Mouse (Mus musculus) MEL (cell line): ENCODE results near the gene Nupr1l. TPM values are rescaled to one million over a fixed set of nuclear protein-coding genes. Genes with fewer than 3 reads are reported as not detected.

Source experiments
- DNase-seq: peaks from one replicate; pipeline ENCODE4 v3.0.0; 2011; ENCODE audit warnings: low read depth, low spot score
- H3K27ac ChIP-seq: 2 replicates; pipeline ENCODE4 v1.5.1; 2012; ENCODE audit warnings: low read depth, mild to moderate bottlenecking, control low read depth, low read length, moderate library complexity; ENCODE audit not compliant: control insufficient read depth
- H3K27me3 ChIP-seq, 2 experiments: fragments of 150-350 bp in 1 of 2; sonication (generic) in 1 of 2; 2 replicates each; pipeline ENCODE4 v1.6.1; 2012; ENCODE audit warnings: low read length in 2 of 2, mild to moderate bottlenecking in 2 of 2, improper control_type of control experiment in 1 of 2, moderate library complexity in 1 of 2; ENCODE audit not compliant: insufficient read depth in 2 of 2, control insufficient read depth in 1 of 2
- H3K36me3 ChIP-seq, 2 experiments: 2 replicates each; pipeline ENCODE4 v1.6.1; 2012 to 2014; ENCODE audit warnings: low read length in 2 of 2, improper control_type of control experiment in 1 of 2, inconsistent platforms in 1 of 2, mild to moderate bottlenecking in 1 of 2; ENCODE audit not compliant: insufficient read depth in 2 of 2, control insufficient read depth in 1 of 2
- H3K4me1 ChIP-seq, 2 experiments: fragments of 150-350 bp in 1 of 2; sonication (generic) in 1 of 2; 2 replicates each; pipeline ENCODE4 v1.6.1; 2012; ENCODE audit warnings: low read length in 2 of 2, improper control_type of control experiment in 1 of 2, mild to moderate bottlenecking in 1 of 2; ENCODE audit not compliant: insufficient read depth in 2 of 2, control insufficient read depth in 1 of 2
- H3K4me3 ChIP-seq, 2 experiments: fragments of 150-350 bp in 1 of 2; sonication (generic) in 1 of 2; 2 replicates each; pipeline ENCODE4 v1.5.1; 2012; ENCODE audit warnings: low read depth in 2 of 2, low read length in 2 of 2, mild to moderate bottlenecking in 2 of 2, moderate library complexity in 2 of 2, control low read depth in 1 of 2, improper control_type of control experiment in 1 of 2; ENCODE audit not compliant: control insufficient read depth in 1 of 2, insufficient read depth in 1 of 2
- H3K79me2 ChIP-seq: 2 replicates; pipeline ENCODE4 v1.6.1; 2012; ENCODE audit warnings: mild to moderate bottlenecking, low read length, moderate library complexity; ENCODE audit not compliant: control insufficient read depth, poor library complexity, insufficient read depth
- H3K9ac ChIP-seq: 2 replicates; pipeline ENCODE4 v1.6.1; 2012; ENCODE audit warnings: low read depth, mild to moderate bottlenecking, control low read depth, low read length, moderate library complexity; ENCODE audit not compliant: control insufficient read depth, poor library complexity, severe bottlenecking
- H3K9me3 ChIP-seq: fragments of 150-350 bp; sonication (generic); replicated peaks from 2 replicates; pipeline ENCODE4 v1.6.1; 2012; ENCODE audit warnings: mild to moderate bottlenecking, low read length, improper control_type of control experiment, moderate library complexity; ENCODE audit not compliant: insufficient read depth
- BHLHE40 ChIP-seq: IDR thresholded peaks from 2 replicates; pipeline ENCODE4 v1.6.1; 2012; ENCODE audit warnings: low read depth, mild to moderate bottlenecking, inconsistent platforms, low read length, improper control_type of control experiment, borderline replicate concordance
- CHD1 ChIP-seq: IDR thresholded peaks from 2 replicates; pipeline ENCODE4 v1.6.1; 2012; ENCODE audit warnings: low read depth, mild to moderate bottlenecking, inconsistent platforms, low read length, improper control_type of control experiment
- CHD2 ChIP-seq: IDR thresholded peaks from 2 replicates; pipeline ENCODE4 v1.6.1; 2011; ENCODE audit warnings: low read length, improper control_type of control experiment
- CTCF ChIP-seq, 3 experiments: IDR thresholded peaks in 2 of 3; conservative IDR thresholded peaks in 1 of 3; 2 replicates each; pipeline ENCODE4 v1.5.1; 2011 to 2012; ENCODE audit warnings: low read length in 3 of 3, low read depth in 2 of 3, mild to moderate bottlenecking in 2 of 3, improper control_type of control experiment in 1 of 3, inconsistent platforms in 1 of 3, mixed read lengths in 1 of 3, moderate library complexity in 1 of 3; ENCODE audit not compliant: control insufficient read depth in 1 of 3, insufficient read depth in 1 of 3, poor library complexity in 1 of 3, severe bottlenecking in 1 of 3
- ELF1 ChIP-seq: IDR thresholded peaks from 2 replicates; pipeline ENCODE4 v1.6.1; 2014; ENCODE audit warnings: low read depth, mild to moderate bottlenecking, inconsistent platforms, low read length, improper control_type of control experiment, moderate library complexity
- EP300 ChIP-seq, 2 experiments: IDR thresholded peaks; 2 replicates each; pipeline ENCODE4 v1.6.1; 2011; ENCODE audit warnings: improper control_type of control experiment in 2 of 2, low read length in 2 of 2, low read depth in 1 of 2, mild to moderate bottlenecking in 1 of 2
- ETS1 ChIP-seq: IDR thresholded peaks from 2 replicates; pipeline ENCODE4 v1.6.1; 2012; ENCODE audit warnings: low read depth, mild to moderate bottlenecking, inconsistent platforms, low read length, improper control_type of control experiment, moderate library complexity
- GATA1 ChIP-seq: IDR thresholded peaks from 2 replicates; pipeline ENCODE4 v1.6.1; 2011; ENCODE audit warnings: low read depth, low read length, improper control_type of control experiment
- HCFC1 ChIP-seq: IDR thresholded peaks from 2 replicates; pipeline ENCODE4 v1.6.1; 2012; ENCODE audit warnings: low read depth, mild to moderate bottlenecking, inconsistent platforms, low read length, improper control_type of control experiment, moderate library complexity
- KAT2A ChIP-seq: conservative IDR thresholded peaks from 2 replicates; pipeline ENCODE4 v1.6.1; 2012; ENCODE audit warnings: low read depth, low read length, improper control_type of control experiment, inconsistent platforms
- MAFK ChIP-seq: IDR thresholded peaks from 2 replicates; pipeline ENCODE4 v1.6.1; 2011; ENCODE audit warnings: low read depth, mild to moderate bottlenecking, low read length, improper control_type of control experiment, borderline replicate concordance
- MAX ChIP-seq: IDR thresholded peaks from 2 replicates; pipeline ENCODE4 v1.6.1; 2011; ENCODE audit warnings: low read length, improper control_type of control experiment
- MEF2A ChIP-seq: IDR thresholded peaks from 2 replicates; pipeline ENCODE4 v1.6.1; 2014; ENCODE audit warnings: low read depth, mild to moderate bottlenecking, inconsistent platforms, low read length, improper control_type of control experiment; ENCODE audit not compliant: poor library complexity, insufficient replicate concordance, severe bottlenecking; ENCODE audit errors: extremely low read depth
- MXI1 ChIP-seq: IDR thresholded peaks from 2 replicates; pipeline ENCODE4 v1.6.1; 2011; ENCODE audit warnings: mild to moderate bottlenecking, low read depth, low read length, improper control_type of control experiment
- MYB ChIP-seq: IDR thresholded peaks from 2 replicates; pipeline ENCODE4 v1.6.1; 2011; ENCODE audit warnings: mild to moderate bottlenecking, low read depth, low read length, improper control_type of control experiment
- MYC ChIP-seq: IDR thresholded peaks from 2 replicates; pipeline ENCODE4 v1.6.1; 2011; ENCODE audit warnings: low read depth, mild to moderate bottlenecking, low read length, improper control_type of control experiment, moderate library complexity
- NELFE ChIP-seq: IDR thresholded peaks from 2 replicates; pipeline ENCODE4 v1.6.1; 2011; ENCODE audit warnings: low read depth, low read length, improper control_type of control experiment
- POLR2A ChIP-seq, 2 experiments: IDR thresholded peaks; 2 replicates each; pipeline ENCODE4 v1.6.1; 2011 to 2012; ENCODE audit warnings: low read length in 2 of 2, mild to moderate bottlenecking in 2 of 2, control low read depth in 1 of 2, improper control_type of control experiment in 1 of 2, low read depth in 1 of 2, moderate library complexity in 1 of 2; ENCODE audit not compliant: control insufficient read depth in 1 of 2, insufficient read depth in 1 of 2, poor library complexity in 1 of 2
- POLR2AphosphoS2 ChIP-seq: IDR thresholded peaks from 2 replicates; pipeline ENCODE4 v1.6.1; 2011; ENCODE audit warnings: low read length, improper control_type of control experiment
- POLR2AphosphoS5 ChIP-seq: IDR thresholded peaks from 2 replicates; pipeline ENCODE4 v1.6.1; 2012; ENCODE audit warnings: low read depth, borderline replicate concordance, mild to moderate bottlenecking, inconsistent platforms, low read length, moderate library complexity, mixed read lengths
- RAD21 ChIP-seq: IDR thresholded peaks from 2 replicates; pipeline ENCODE4 v1.6.1; 2011; ENCODE audit warnings: mild to moderate bottlenecking, low read depth, low read length, improper control_type of control experiment
- SIN3A ChIP-seq: IDR thresholded peaks from 2 replicates; pipeline ENCODE4 v1.6.1; 2012; ENCODE audit warnings: low read length, improper control_type of control experiment, inconsistent platforms
- TAL1 ChIP-seq: IDR thresholded peaks from 2 replicates; pipeline ENCODE4 v1.6.1; 2012; ENCODE audit warnings: mild to moderate bottlenecking, inconsistent platforms, low read length, moderate library complexity, mixed read lengths
- TBP ChIP-seq: IDR thresholded peaks from 2 replicates; pipeline ENCODE4 v1.8.0; 2011; ENCODE audit warnings: low read depth, low read length, improper control_type of control experiment
- UBTF ChIP-seq: IDR thresholded peaks from 2 replicates; pipeline ENCODE4 v1.6.1; 2012; ENCODE audit warnings: low read depth, mild to moderate bottlenecking, inconsistent platforms, low read length, improper control_type of control experiment, moderate library complexity, borderline replicate concordance; ENCODE audit not compliant: insufficient read depth
- USF1 ChIP-seq: IDR thresholded peaks from 2 replicates; pipeline ENCODE4 v1.6.1; 2014; ENCODE audit warnings: low read depth, mild to moderate bottlenecking, inconsistent platforms, low read length, improper control_type of control experiment, moderate library complexity
- USF2 ChIP-seq, 2 experiments: IDR thresholded peaks; 2 replicates each; pipeline ENCODE4 v1.6.1; 2011 to 2012; ENCODE audit warnings: improper control_type of control experiment in 2 of 2, low read length in 2 of 2, borderline replicate concordance in 1 of 2, inconsistent platforms in 1 of 2, low read depth in 1 of 2, mild to moderate bottlenecking in 1 of 2; ENCODE audit not compliant: insufficient read depth in 1 of 2
- ZKSCAN1 ChIP-seq: IDR thresholded peaks from 2 replicates; pipeline ENCODE4 v1.6.1; 2012; ENCODE audit warnings: low read depth, mild to moderate bottlenecking, inconsistent platforms, low read length, improper control_type of control experiment, moderate library complexity
- ZMIZ1 ChIP-seq: IDR thresholded peaks from 2 replicates; pipeline ENCODE4 v1.6.1; 2012; ENCODE audit warnings: low read depth, mild to moderate bottlenecking, inconsistent platforms, low read length, improper control_type of control experiment, moderate library complexity
- ZNF384 ChIP-seq: IDR thresholded peaks from 2 replicates; pipeline ENCODE4 v1.6.1; 2012; ENCODE audit warnings: low read depth, mild to moderate bottlenecking, inconsistent platforms, low read length, improper control_type of control experiment
- polyA plus RNA-seq, 2 experiments: library from polyadenylated mRNA; stranded (reverse) in 1 of 2; unstranded in 1 of 2; fragments of >175 nt in 1 of 2; fragments of >200 nt in 1 of 2; gene quantifications; 2 replicates each; pipeline versions ENCODE4 v1.2.1 to v1.2.4; 2012; ENCODE audit warnings: low replicate concordance in 2 of 2, low read depth in 1 of 2; ENCODE audit not compliant: insufficient read length in 2 of 2, insufficient read depth in 1 of 2, missing spikeins in 1 of 2
- total RNA-seq: library from RNA; depleted of rRNA; stranded (reverse); fragments of 300-350 nt; gene quantifications from 2 replicates; pipeline ENCODE4 v1.2.3, GENCODE M21; 2012

Nupr1l gene
- total and polyA plus RNA-seq, 3 experiments, result 0.88 to 1.2 TPM; not detected in 1

GRCm38 (mm10) chr5:129886911-129887636, 21.3 kb upstream of the Nupr1l start, which contains the start of gene Chchd2:
Chchd2 (minus strand) TSS chr5:129887470.
- Histone ChIP-seq H3K4me3 (peak within 1 kb of the TSS; percentile 89 to 96), H3K36me3 (peaks cover 15 to 20% of the 10 kb centered on the region in 2 experiments), H3K9me3 (no peaks in the 10 kb centered on the region), H3K27ac (peak within 1 kb of the TSS; percentile 81), H3K9ac (peak within 1 kb of the TSS; percentile 84), H3K4me1 (peaks cover 3 to 6% of the 10 kb centered on the region in 2 experiments; a peak in 2 of 4 replicates), H3K79me2 (peaks cover 26% of the 10 kb centered on the region), H3K27me3 (peaks cover 0 to under 1% of the 10 kb centered on the region in 2 experiments; a peak in 1 of 4 replicates)
- DNase-seq, result peak; percentile 98
- TF ChIP-seq MAX (0 out of 2 replicates have a peak, but pooled peaks have one; percentile 48), CHD2 (peak; percentile 69), EP300 (IDR thresholded peaks at IDR 0.05; ENCODE audit: low read depth in 1 of 2, low read length in 2 of 2) (no peak), ZKSCAN1 (no peak), KAT2A (peak; percentile 72), SIN3A (peak; percentile 93), POLR2AphosphoS5 (peak; percentile 88; the same call in 1 of the 2 replicates), NELFE (peak; percentile 98), UBTF (no peak), CTCF (IDR thresholded peaks at IDR 0.05 in 2 of 3, conservative IDR thresholded peaks at IDR 0.05 in 1 of 3; ENCODE audit: control insufficient read depth in 1 of 3, insufficient read depth in 1 of 3, low read depth in 2 of 3, low read length in 3 of 3, poor library complexity in 1 of 3, severe bottlenecking in 1 of 3) (no peak), BHLHE40 (peak; percentile 56; the same call in 1 of the 2 replicates), RAD21 (no peak), CHD1 (no peak), MXI1 (peak; percentile 60), ETS1 (0 out of 2 replicates have a peak, but pooled peaks have one; percentile 30), MYC (0 out of 2 replicates have a peak, but pooled peaks have one; percentile 36), TBP (peak; percentile 97), MYB (no peak), USF2 (IDR thresholded peaks at IDR 0.05; ENCODE audit: borderline replicate concordance in 1 of 2, insufficient read depth in 1 of 2, low read depth in 1 of 2, low read length in 2 of 2) (no peak), ZNF384 (0 out of 2 replicates have a peak, but pooled peaks have one; percentile 37), ELF1 (peak; percentile 83), POLR2A (IDR thresholded peaks at IDR 0.05; ENCODE audit: control insufficient read depth in 1 of 2, insufficient read depth in 1 of 2, low read depth in 1 of 2, low read length in 2 of 2, poor library complexity in 1 of 2) (peak; percentile 94 to 98), TAL1 (no peak), ZMIZ1 (peak; percentile 90), MEF2A (no peak), GATA1 (peak; percentile 37; the same call in 1 of the 2 replicates), POLR2AphosphoS2 (peak; percentile 95), USF1 (no peak), MAFK (no peak), HCFC1 (peak; percentile 95)
